Mouse (Mus musculus): ENCODE measurements around the gene Cd82. TPM values are rescaled to one million over a fixed set of nuclear protein-coding genes. Genes with fewer than 3 reads are reported as not detected.

Cd82 gene
- 69.7 and 82.0 TPM in 2 replicates for polyA plus RNA-seq (2015; fragmentation: Nextera tagmentation; extraction: Ambion mirVana)

GRCm38 (mm10) chr2:93462760-93463159 lies at the start of gene Cd82:
Cd82 (minus strand) TSS chr2:93463140.

Small RNA genes lying within 50 kb of the gene (microRNA-seq; reads per million reads assigned to microRNA genes)
- not detected for gene Mir7001 (ENCODE audit: borderline replicate concordance, insufficient number of aligned reads)

Other genes with a start within 250 kb of the Cd82 start
- gene Tspan18, start 128.6 kb downstream of the Cd82 start, polyA plus RNA-seq (2015; fragmentation: Nextera tagmentation; extraction: Ambion mirVana), result 35.5 and 58.3 TPM in 2 replicates
- not detected in 2 replicates for gene Gm10803, start 97.4 kb upstream of the Cd82 start, polyA plus RNA-seq (2015; fragmentation: Nextera tagmentation; extraction: Ambion mirVana)
- gene Alx4, start 179.2 kb upstream of the Cd82 start, polyA plus RNA-seq (2015; fragmentation: Nextera tagmentation; extraction: Ambion mirVana), result 0.36 and 0.63 TPM in 2 replicates